Mouse (Mus musculus): ENCODE measurements around the gene Gm16427.
"Not testable (repeated sequence)": the region's sequence is repeated elsewhere in the genome, so short reads cannot be mapped to it uniquely, and the experiment has no call there.

The Gm16427 gene

GRCm38 (mm10) chr5:93540100-93540499, at the start of gene Gm16427:
TSS of gene Gm16427 (minus strand) at chr5:93540200.
- DNase-seq (ENCODE audit: low spot score) = not testable (repeated sequence)

All from yolk sac, embryonic 10.5 days (tissue).